Mouse (Mus musculus) MEL (cell line): ENCODE results near the gene Pgam1. TPM values are rescaled to one million over a fixed set of nuclear protein-coding genes. Genes with fewer than 3 reads are reported as not detected.
"Not testable (repeated sequence)": the region's sequence is repeated elsewhere in the genome, so short reads cannot be mapped to it uniquely, and the experiment has no call there.

Experiments
- DNase-seq: peaks from one replicate; pipeline ENCODE4 v3.0.0; 2011; ENCODE audit warnings: low read depth, low spot score
- H3K27ac ChIP-seq: 2 replicates; pipeline ENCODE4 v1.5.1; 2012; ENCODE audit warnings: low read depth, mild to moderate bottlenecking, control low read depth, low read length, moderate library complexity; ENCODE audit not compliant: control insufficient read depth
- H3K27me3 ChIP-seq, 2 experiments: fragments of 150-350 bp in 1 of 2; sonication (generic) in 1 of 2; 2 replicates each; pipeline ENCODE4 v1.6.1; 2012; ENCODE audit warnings: low read length in 2 of 2, mild to moderate bottlenecking in 2 of 2, improper control_type of control experiment in 1 of 2, moderate library complexity in 1 of 2; ENCODE audit not compliant: insufficient read depth in 2 of 2, control insufficient read depth in 1 of 2
- H3K36me3 ChIP-seq, 2 experiments: 2 replicates each; pipeline ENCODE4 v1.6.1; 2012 to 2014; ENCODE audit warnings: low read length in 2 of 2, improper control_type of control experiment in 1 of 2, inconsistent platforms in 1 of 2, mild to moderate bottlenecking in 1 of 2; ENCODE audit not compliant: insufficient read depth in 2 of 2, control insufficient read depth in 1 of 2
- H3K4me1 ChIP-seq, 2 experiments: fragments of 150-350 bp in 1 of 2; sonication (generic) in 1 of 2; 2 replicates each; pipeline ENCODE4 v1.6.1; 2012; ENCODE audit warnings: low read length in 2 of 2, improper control_type of control experiment in 1 of 2, mild to moderate bottlenecking in 1 of 2; ENCODE audit not compliant: insufficient read depth in 2 of 2, control insufficient read depth in 1 of 2
- H3K4me3 ChIP-seq, 2 experiments: fragments of 150-350 bp in 1 of 2; sonication (generic) in 1 of 2; 2 replicates each; pipeline ENCODE4 v1.5.1; 2012; ENCODE audit warnings: low read depth in 2 of 2, low read length in 2 of 2, mild to moderate bottlenecking in 2 of 2, moderate library complexity in 2 of 2, control low read depth in 1 of 2, improper control_type of control experiment in 1 of 2; ENCODE audit not compliant: control insufficient read depth in 1 of 2, insufficient read depth in 1 of 2
- H3K79me2 ChIP-seq: 2 replicates; pipeline ENCODE4 v1.6.1; 2012; ENCODE audit warnings: mild to moderate bottlenecking, low read length, moderate library complexity; ENCODE audit not compliant: control insufficient read depth, poor library complexity, insufficient read depth
- H3K9ac ChIP-seq: 2 replicates; pipeline ENCODE4 v1.6.1; 2012; ENCODE audit warnings: low read depth, mild to moderate bottlenecking, control low read depth, low read length, moderate library complexity; ENCODE audit not compliant: control insufficient read depth, poor library complexity, severe bottlenecking
- H3K9me3 ChIP-seq: fragments of 150-350 bp; sonication (generic); replicated peaks from 2 replicates; pipeline ENCODE4 v1.6.1; 2012; ENCODE audit warnings: mild to moderate bottlenecking, low read length, improper control_type of control experiment, moderate library complexity; ENCODE audit not compliant: insufficient read depth
- CHD1 ChIP-seq: IDR thresholded peaks from 2 replicates; pipeline ENCODE4 v1.6.1; 2012; ENCODE audit warnings: low read depth, mild to moderate bottlenecking, inconsistent platforms, low read length, improper control_type of control experiment
- CTCF ChIP-seq, 3 experiments: IDR thresholded peaks in 2 of 3; conservative IDR thresholded peaks in 1 of 3; 2 replicates each; pipeline ENCODE4 v1.5.1; 2011 to 2012; ENCODE audit warnings: low read length in 3 of 3, low read depth in 2 of 3, mild to moderate bottlenecking in 2 of 3, improper control_type of control experiment in 1 of 3, inconsistent platforms in 1 of 3, mixed read lengths in 1 of 3, moderate library complexity in 1 of 3; ENCODE audit not compliant: control insufficient read depth in 1 of 3, insufficient read depth in 1 of 3, poor library complexity in 1 of 3, severe bottlenecking in 1 of 3
- E2F4 ChIP-seq: IDR thresholded peaks from 2 replicates; pipeline ENCODE4 v1.6.1; 2011; ENCODE audit warnings: low read depth, low read length, improper control_type of control experiment, borderline replicate concordance
- ELF1 ChIP-seq: IDR thresholded peaks from 2 replicates; pipeline ENCODE4 v1.6.1; 2014; ENCODE audit warnings: low read depth, mild to moderate bottlenecking, inconsistent platforms, low read length, improper control_type of control experiment, moderate library complexity
- ETS1 ChIP-seq: IDR thresholded peaks from 2 replicates; pipeline ENCODE4 v1.6.1; 2012; ENCODE audit warnings: low read depth, mild to moderate bottlenecking, inconsistent platforms, low read length, improper control_type of control experiment, moderate library complexity
- GABPA ChIP-seq: IDR thresholded peaks from 2 replicates; pipeline ENCODE4 v1.6.1; 2012; ENCODE audit warnings: low read depth, mild to moderate bottlenecking, inconsistent platforms, low read length, improper control_type of control experiment, moderate library complexity
- HCFC1 ChIP-seq: IDR thresholded peaks from 2 replicates; pipeline ENCODE4 v1.6.1; 2012; ENCODE audit warnings: low read depth, mild to moderate bottlenecking, inconsistent platforms, low read length, improper control_type of control experiment, moderate library complexity
- JUND ChIP-seq: IDR thresholded peaks from 2 replicates; pipeline ENCODE4 v1.6.1; 2011; ENCODE audit warnings: low read depth, mild to moderate bottlenecking, improper control_type of control experiment, low read length
- MAFK ChIP-seq: IDR thresholded peaks from 2 replicates; pipeline ENCODE4 v1.6.1; 2011; ENCODE audit warnings: low read depth, mild to moderate bottlenecking, low read length, improper control_type of control experiment, borderline replicate concordance
- MAZ ChIP-seq: IDR thresholded peaks from 2 replicates; pipeline ENCODE4 v1.6.1; 2012; ENCODE audit warnings: low read depth, mild to moderate bottlenecking, inconsistent platforms, low read length, improper control_type of control experiment
- MEF2A ChIP-seq: IDR thresholded peaks from 2 replicates; pipeline ENCODE4 v1.6.1; 2014; ENCODE audit warnings: low read depth, mild to moderate bottlenecking, inconsistent platforms, low read length, improper control_type of control experiment; ENCODE audit not compliant: poor library complexity, insufficient replicate concordance, severe bottlenecking; ENCODE audit errors: extremely low read depth
- MXI1 ChIP-seq: IDR thresholded peaks from 2 replicates; pipeline ENCODE4 v1.6.1; 2011; ENCODE audit warnings: mild to moderate bottlenecking, low read depth, low read length, improper control_type of control experiment
- MYB ChIP-seq: IDR thresholded peaks from 2 replicates; pipeline ENCODE4 v1.6.1; 2011; ENCODE audit warnings: mild to moderate bottlenecking, low read depth, low read length, improper control_type of control experiment
- NELFE ChIP-seq: IDR thresholded peaks from 2 replicates; pipeline ENCODE4 v1.6.1; 2011; ENCODE audit warnings: low read depth, low read length, improper control_type of control experiment
- RAD21 ChIP-seq: IDR thresholded peaks from 2 replicates; pipeline ENCODE4 v1.6.1; 2011; ENCODE audit warnings: mild to moderate bottlenecking, low read depth, low read length, improper control_type of control experiment
- SIN3A ChIP-seq: IDR thresholded peaks from 2 replicates; pipeline ENCODE4 v1.6.1; 2012; ENCODE audit warnings: low read length, improper control_type of control experiment, inconsistent platforms
- SMC3 ChIP-seq: IDR thresholded peaks from 2 replicates; pipeline ENCODE4 v1.6.1; 2011; ENCODE audit warnings: low read depth, low read length, improper control_type of control experiment
- TBP ChIP-seq: IDR thresholded peaks from 2 replicates; pipeline ENCODE4 v1.8.0; 2011; ENCODE audit warnings: low read depth, low read length, improper control_type of control experiment
- TCF12 ChIP-seq: IDR thresholded peaks from 2 replicates; pipeline ENCODE4 v1.6.1; 2014; ENCODE audit warnings: low read depth, mild to moderate bottlenecking, inconsistent platforms, low read length, improper control_type of control experiment, moderate library complexity
- USF1 ChIP-seq: IDR thresholded peaks from 2 replicates; pipeline ENCODE4 v1.6.1; 2014; ENCODE audit warnings: low read depth, mild to moderate bottlenecking, inconsistent platforms, low read length, improper control_type of control experiment, moderate library complexity
- USF2 ChIP-seq, 2 experiments: IDR thresholded peaks; 2 replicates each; pipeline ENCODE4 v1.6.1; 2011 to 2012; ENCODE audit warnings: improper control_type of control experiment in 2 of 2, low read length in 2 of 2, borderline replicate concordance in 1 of 2, inconsistent platforms in 1 of 2, low read depth in 1 of 2, mild to moderate bottlenecking in 1 of 2; ENCODE audit not compliant: insufficient read depth in 1 of 2
- ZC3H11A ChIP-seq: IDR thresholded peaks from 2 replicates; pipeline ENCODE4 v1.6.1; 2012; ENCODE audit warnings: low read depth, mild to moderate bottlenecking, inconsistent platforms, low read length, improper control_type of control experiment
- ZNF384 ChIP-seq: IDR thresholded peaks from 2 replicates; pipeline ENCODE4 v1.6.1; 2012; ENCODE audit warnings: low read depth, mild to moderate bottlenecking, inconsistent platforms, low read length, improper control_type of control experiment
- polyA plus RNA-seq, 2 experiments: library from polyadenylated mRNA; stranded (reverse) in 1 of 2; unstranded in 1 of 2; fragments of >175 nt in 1 of 2; fragments of >200 nt in 1 of 2; gene quantifications; 2 replicates each; pipeline versions ENCODE4 v1.2.1 to v1.2.4; 2012; ENCODE audit warnings: low replicate concordance in 2 of 2, low read depth in 1 of 2; ENCODE audit not compliant: insufficient read length in 2 of 2, insufficient read depth in 1 of 2, missing spikeins in 1 of 2
- total RNA-seq: library from RNA; depleted of rRNA; stranded (reverse); fragments of 300-350 nt; gene quantifications from 2 replicates; pipeline ENCODE4 v1.2.3, GENCODE M21; 2012

Pgam1 gene
- total and polyA plus RNA-seq, 3 experiments, result 220 to 756 (median 267) TPM

GRCm38 (mm10) chr19:41869946-41870345 is 41.8 kb upstream of the Pgam1 start:
- peak; percentile 40 for DNase-seq
- not testable (repeated sequence) for H3K79me2 ChIP-seq, H3K27me3 ChIP-seq, H3K4me3 ChIP-seq, H3K4me1 ChIP-seq, H3K27ac ChIP-seq
- peak in 1 of 3 experiments; percentile 36; a peak in 1 of 6 replicates for TF ChIP-seq CTCF (IDR thresholded peaks at IDR 0.05 in 2 of 3, conservative IDR thresholded peaks at IDR 0.05 in 1 of 3; ENCODE audit: control insufficient read depth in 1 of 3, insufficient read depth in 1 of 3, low read depth in 2 of 3, low read length in 3 of 3, poor library complexity in 1 of 3, severe bottlenecking in 1 of 3)
- TF ChIP-seq TBP, result 0 out of 2 replicates have a peak, but pooled peaks have one; percentile 24
- peak; percentile 40; the same call in 1 of the 2 replicates for TF ChIP-seq ZC3H11A
- TF ChIP-seq RAD21, result peak; percentile 41
- peak; percentile 24; the same call in 1 of the 2 replicates for TF ChIP-seq SMC3
- 0 out of 2 replicates have a peak, but pooled peaks have one; percentile 18 for TF ChIP-seq ZNF384
- TF ChIP-seq, all 39 proteins: peak for 6; not testable (repeated sequence) for 33
- not testable (repeated sequence) for H3K9ac ChIP-seq, H3K9me3 ChIP-seq
- H3K36me3 ChIP-seq, result peaks cover 0 to 32% of the 10 kb centered on the region in 2 experiments; a peak in 2 of 4 replicates

GRCm38 (mm10) chr19:41872285-41872684 is 39.4 kb upstream of the Pgam1 start:
- Histone ChIP-seq H3K9ac (no peak overlapping the region), H3K79me2 (no peaks in the 10 kb centered on the region), H3K27ac (no peak overlapping the region), H3K4me3 (no peak overlapping the region), H3K36me3 (peaks cover 0 to 38% of the 10 kb centered on the region in 2 experiments; a peak in 2 of 4 replicates), H3K9me3 (no peaks in the 10 kb centered on the region)
- DNase-seq, result no peak
- TF ChIP-seq CHD1 (no peak), NELFE (no peak), MEF2A (no peak), E2F4 (no peak), JUND (no peak), SIN3A (no peak), MXI1 (no peak), TCF12 (no peak), RAD21 (no peak), GABPA (no peak), MYB (no peak), USF2 (IDR thresholded peaks at IDR 0.05; ENCODE audit: borderline replicate concordance in 1 of 2, insufficient read depth in 1 of 2, low read depth in 1 of 2, low read length in 2 of 2) (no peak), ETS1 (no peak), HCFC1 (no peak), MAFK (no peak), USF1 (no peak; the same call in 1 of the 2 replicates), MAZ (no peak), ELF1 (no peak)
- TF ChIP-seq, all 39 proteins: peak for 0
- Histone ChIP-seq H3K4me1 (no peaks in the 10 kb centered on the region), H3K27me3 (no peaks in the 10 kb centered on the region)
